Mouse (Mus musculus) adipose tissue, adult 10 weeks (tissue): ENCODE data around the gene Bsn. TPM values are rescaled to one million over a fixed set of nuclear protein-coding genes. Genes with fewer than 3 reads are reported as not detected.

Experiments
- polyA plus RNA-seq: library from polyadenylated mRNA; stranded (reverse); fragments of 350-450 nt; fragmentation: Illumina TruSeq; extraction: RNeasy Lipid Tissue Mini Kit (QIAGEN cat#74804); gene quantifications from one replicate; pipeline ENCODE4 v1.2.3, GENCODE M21; 2014; ENCODE audit warnings: low read depth, low replicate concordance

The Bsn gene
- polyA plus RNA-seq = 1.1 TPM

DNA sequence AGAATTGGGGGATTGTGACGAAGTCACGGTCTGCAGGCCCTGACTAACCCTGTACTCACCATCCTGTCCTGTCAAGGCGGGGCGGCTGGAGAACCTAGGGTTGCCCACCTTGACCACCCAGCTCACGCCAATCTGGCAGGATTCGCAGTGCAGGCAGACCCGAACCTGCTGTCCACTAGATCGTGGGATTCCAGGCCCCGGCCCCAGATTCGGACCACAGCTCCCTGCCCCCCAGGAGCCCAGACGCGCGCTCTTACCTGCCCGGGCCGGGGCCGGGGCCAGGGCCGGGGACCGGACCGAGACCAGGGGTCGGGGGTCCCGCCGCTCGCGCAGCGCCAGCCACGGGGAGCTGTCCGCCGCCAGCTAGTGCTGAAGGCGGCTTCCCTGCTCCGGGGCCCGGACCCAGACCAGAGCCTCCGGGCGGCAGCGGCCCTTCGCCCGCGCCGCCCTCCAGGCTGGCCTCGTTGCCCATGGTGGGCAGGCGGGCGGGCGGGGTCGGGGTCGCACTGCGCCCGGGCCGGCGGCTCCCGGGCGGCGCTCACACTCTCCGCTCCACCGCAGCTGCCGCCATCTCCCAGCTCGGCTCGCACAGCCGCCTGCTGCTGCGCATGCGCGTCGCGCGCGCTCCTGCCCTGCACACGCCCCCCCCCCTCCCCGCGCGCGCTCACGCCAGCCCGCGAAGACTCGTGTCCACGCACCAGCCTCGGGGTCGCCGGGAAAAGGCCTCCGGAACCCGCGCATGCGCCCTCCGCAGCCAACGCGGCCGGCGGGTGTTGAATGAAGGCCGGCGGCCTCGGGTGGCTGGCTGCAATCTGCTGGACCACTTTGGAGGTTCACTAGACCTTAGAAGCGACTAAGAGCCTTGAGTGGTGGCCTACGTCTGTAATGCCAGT, at the start of gene Bsn:
TSS of gene Bsn (minus strand) at position 598 of the 893 bp plus-strand sequence.

GRCm38 (mm10) chr9:108094184-108094941, 95.8 kb downstream of the Bsn start, which contains the start of gene Apeh:
Apeh (minus strand) TSS chr9:108094606.

DNA sequence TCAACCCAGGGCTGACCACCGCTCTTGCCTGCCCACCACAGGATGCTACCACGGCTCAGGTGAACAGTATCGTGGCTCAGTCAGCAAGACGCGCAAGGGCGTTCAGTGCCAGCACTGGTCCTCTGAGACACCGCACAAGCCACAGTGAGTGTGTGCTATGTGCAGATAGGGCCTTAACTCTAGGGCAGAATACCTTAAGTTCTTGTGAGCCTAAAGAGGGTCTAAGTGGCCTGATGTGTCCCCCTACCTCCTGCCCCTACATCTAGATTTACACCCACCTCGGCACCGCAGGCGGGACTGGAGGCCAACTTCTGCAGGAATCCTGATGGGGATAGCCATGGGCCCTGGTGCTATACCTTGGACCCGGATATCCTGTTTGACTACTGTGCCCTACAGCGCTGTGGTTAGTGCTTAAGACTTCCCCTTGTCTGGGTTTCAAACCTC, 107.2 kb downstream of the Bsn start, which contains the start of gene Rnf123:
TSS of gene Rnf123 (minus strand) at position 359 of the 444 bp plus-strand sequence.

GRCm38 (mm10) chr9:108080168-108080567, 110.0 kb downstream of the Bsn start, which contains the start of gene Mst1:
Mst1 (plus strand) TSS chr9:108080436.

DNA sequence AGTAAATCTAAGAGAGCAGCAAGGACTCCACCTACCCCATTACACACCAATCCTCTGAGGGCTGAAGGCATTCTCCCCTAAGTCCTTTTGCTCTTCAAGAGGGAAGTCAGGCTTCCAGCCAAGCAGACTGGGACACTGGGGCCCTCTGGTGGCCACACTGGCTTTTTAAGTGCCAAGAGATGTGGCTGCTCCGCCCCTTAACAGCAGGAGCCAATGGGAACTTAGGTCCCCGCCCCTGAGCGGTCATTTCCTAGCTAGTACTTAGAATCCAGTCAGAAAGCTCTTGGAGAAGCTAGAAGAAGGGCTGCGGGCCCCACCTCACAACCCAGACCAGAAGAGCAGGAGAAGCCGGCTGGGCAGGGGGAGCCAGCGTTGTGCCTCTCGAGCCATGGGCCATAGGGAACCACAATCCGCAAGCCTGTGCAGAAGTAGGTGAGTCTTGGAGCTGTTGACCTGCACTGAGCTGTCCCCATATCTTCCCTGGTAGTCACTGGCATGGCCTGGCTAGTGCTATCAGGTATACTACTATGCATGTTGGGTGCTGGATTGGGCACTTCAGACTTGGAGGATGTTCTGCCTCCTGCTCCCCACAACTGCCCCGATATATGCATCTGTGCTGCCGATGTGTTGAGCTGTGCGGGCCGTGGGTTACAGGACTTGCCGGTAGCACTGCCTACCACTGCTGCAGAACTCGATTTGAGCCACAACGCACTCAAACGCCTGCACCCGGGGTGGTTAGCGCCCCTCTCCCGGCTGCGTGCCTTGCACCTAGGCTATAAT, 137.1 kb downstream of the Bsn start, which contains the start of gene Amigo3:
TSS of gene Amigo3 (plus strand) at position 275 of the 780 bp plus-strand sequence.

DNA sequence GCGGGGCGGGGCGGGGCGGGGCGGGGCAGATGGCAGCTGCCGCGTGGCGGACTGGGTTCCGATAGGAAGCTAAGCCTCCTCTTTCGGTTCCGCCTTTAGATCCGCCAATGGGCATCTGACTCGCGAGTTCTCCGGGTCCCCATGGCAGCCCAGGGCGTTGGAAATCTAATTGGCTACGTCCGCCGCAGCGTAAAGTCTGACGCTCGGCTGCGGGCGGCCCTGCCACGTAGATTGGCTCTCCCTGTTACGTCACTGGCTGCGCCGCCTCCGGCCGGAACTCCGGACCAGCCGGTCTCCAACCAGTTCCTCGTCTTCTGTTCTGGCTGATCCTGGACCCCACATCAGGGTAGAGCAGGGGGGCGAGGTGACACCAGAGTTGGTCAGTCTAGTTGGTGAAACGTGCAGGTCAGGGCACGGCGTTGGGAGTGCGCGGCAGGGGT, 141.1 kb downstream of the Bsn start, which contains the start of gene Gmppb:
TSS of gene Gmppb (plus strand) at position 227 of the 440 bp plus-strand sequence.

Other genes starting within 250 kb of the Bsn start
- gene Traip, start 240.2 kb downstream of the Bsn start, polyA plus RNA-seq = 1.1 TPM
- 30.8 TPM for gene Uba7, start 214.9 kb downstream of the Bsn start, polyA plus RNA-seq
- 1.5 TPM for gene Gm20661, start 207.3 kb downstream of the Bsn start, polyA plus RNA-seq
- gene Inka1, start 204.5 kb downstream of the Bsn start, polyA plus RNA-seq = 7.1 TPM
- 13.2 TPM for gene Cdhr4, start 197.9 kb downstream of the Bsn start, polyA plus RNA-seq
- 1.5 TPM for gene Gm20662, start 194.0 kb downstream of the Bsn start, polyA plus RNA-seq
- 73.8 TPM for gene Ip6k1, start 187.9 kb downstream of the Bsn start, polyA plus RNA-seq
- 51.6 TPM for gene Gmppb, start 141.1 kb downstream of the Bsn start, polyA plus RNA-seq
- gene Amigo3, start 137.2 kb downstream of the Bsn start, polyA plus RNA-seq = 4.1 TPM
- 0.15 TPM for gene Mst1, start 109.9 kb downstream of the Bsn start, polyA plus RNA-seq
- gene Rnf123, start 107.0 kb downstream of the Bsn start, polyA plus RNA-seq = 44.0 TPM
- gene Apeh, start 95.8 kb downstream of the Bsn start, polyA plus RNA-seq = 51.9 TPM
- gene Dag1, start 73.6 kb upstream of the Bsn start, polyA plus RNA-seq = 101 TPM
- gene Nicn1, start 100.0 kb upstream of the Bsn start, polyA plus RNA-seq = 30.2 TPM
- gene Amt, start 106.5 kb upstream of the Bsn start, polyA plus RNA-seq = 35.7 TPM
- gene Rhoa, start 115.7 kb upstream of the Bsn start, polyA plus RNA-seq = 287 TPM
- 60.6 TPM for gene Tcta, start 115.8 kb upstream of the Bsn start, polyA plus RNA-seq
- 621 TPM for gene Gpx1, start 148.5 kb upstream of the Bsn start, polyA plus RNA-seq
- 60.8 TPM for gene Usp4, start 157.5 kb upstream of the Bsn start, polyA plus RNA-seq
- 2.5 TPM for gene 1700102P08Rik, start 202.4 kb upstream of the Bsn start, polyA plus RNA-seq
- 0.40 TPM for gene Ccdc36, start 238.1 kb upstream of the Bsn start, polyA plus RNA-seq
- gene BC048562, start 246.1 kb upstream of the Bsn start, polyA plus RNA-seq = 1.6 TPM